Mouse (Mus musculus) layer of hippocampus, adult 6 months (tissue): Measurements from ENCODE around the gene Prkcg. TPM values are rescaled to one million over a fixed set of nuclear protein-coding genes. Genes with fewer than 3 reads are reported as not detected.

Source experiments
- long read RNA-seq, 2 experiments: library from polyadenylated mRNA; unstranded; transcript quantifications; one replicate each; pipeline ENCODE4 v2.0.0; 2019 to 2020
- polyA plus RNA-seq: library from polyadenylated mRNA; unstranded; fragments of <200 nt; fragmentation: Nextera tagmentation; gene quantifications from 2 replicates; pipeline ENCODE4 v1.2.3, GENCODE M21; 2021

Prkcg gene
- polyA plus RNA-seq: 249 and 307 TPM in 2 replicates
- long read RNA-seq, experiment 1, transcript Prkcg-201 (18 exons, 3,127 nt): major isoform, 152 of 240 reads
- long read RNA-seq, experiment 1, partial matches to known transcripts: 55 of 240 reads
- long read RNA-seq, experiment 1, other reads (novel, unspliced or antisense): 33 of 240 reads
- long read RNA-seq, experiment 2, transcript Prkcg-201 (18 exons, 3,127 nt): major isoform, 1,218 of 1,384 reads
- long read RNA-seq, experiment 2, transcript Prkcg-202 (17 exons, 2,119 nt): minor isoform, 7 of 1,384 reads
- long read RNA-seq, experiment 2, partial matches to known transcripts: 116 of 1,384 reads
- long read RNA-seq, experiment 2, other reads (novel, unspliced or antisense): 43 of 1,384 reads

DNA sequence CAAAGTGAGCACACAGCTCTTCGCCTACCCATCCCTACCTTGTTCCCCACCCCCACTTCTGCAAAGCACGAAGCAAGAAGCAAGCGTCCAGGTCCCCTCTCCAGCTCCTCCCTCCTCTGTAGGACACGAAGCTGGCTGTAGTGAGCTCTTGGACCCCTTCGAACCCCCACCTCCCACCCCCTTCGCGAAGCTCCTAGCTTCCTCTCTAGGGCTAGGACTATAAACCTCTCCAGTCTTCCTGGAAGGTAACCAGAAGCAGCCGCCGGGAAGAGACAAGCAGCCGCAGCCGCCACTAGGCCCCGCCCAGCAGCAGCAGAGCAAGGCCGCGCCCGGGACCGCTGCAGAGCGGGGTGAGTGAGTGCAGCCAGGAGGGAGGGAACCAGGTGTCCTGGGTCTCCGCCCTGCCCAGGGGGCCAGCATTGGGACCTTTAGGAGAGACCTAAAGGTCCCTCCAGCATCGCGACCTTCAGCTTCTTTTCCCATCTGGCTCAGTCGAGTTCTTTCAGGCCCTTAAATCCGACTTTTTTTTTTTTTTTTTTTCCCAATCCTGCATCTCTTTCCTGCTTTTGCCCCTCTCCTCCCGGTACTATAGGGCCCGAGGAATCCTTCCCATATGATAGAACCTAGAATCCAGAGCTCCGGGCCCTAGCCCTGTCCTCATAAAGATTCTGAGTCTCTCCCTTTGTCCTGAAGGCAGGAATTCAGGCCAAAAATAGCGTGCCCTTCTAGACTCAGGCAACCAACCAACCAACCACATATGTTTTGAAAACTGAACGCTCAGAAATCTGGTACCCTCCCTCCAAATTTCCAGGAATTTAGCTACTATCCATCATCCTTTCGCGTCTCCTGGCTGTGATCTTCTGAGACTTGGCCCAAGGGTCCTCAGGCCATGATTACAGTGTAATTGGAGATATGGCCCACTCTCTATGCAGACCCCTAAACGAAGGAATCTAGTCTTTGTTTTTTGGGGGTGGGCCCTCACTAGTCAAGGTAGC lies at the start of gene Prkcg, which contains the start of gene Myadm:
Gene Prkcg, plus strand, starts transcription at position 204 of the 995 bp plus-strand sequence.
Gene Myadm, plus strand, starts transcription at position 105 of the 995 bp plus-strand sequence.

DNA sequence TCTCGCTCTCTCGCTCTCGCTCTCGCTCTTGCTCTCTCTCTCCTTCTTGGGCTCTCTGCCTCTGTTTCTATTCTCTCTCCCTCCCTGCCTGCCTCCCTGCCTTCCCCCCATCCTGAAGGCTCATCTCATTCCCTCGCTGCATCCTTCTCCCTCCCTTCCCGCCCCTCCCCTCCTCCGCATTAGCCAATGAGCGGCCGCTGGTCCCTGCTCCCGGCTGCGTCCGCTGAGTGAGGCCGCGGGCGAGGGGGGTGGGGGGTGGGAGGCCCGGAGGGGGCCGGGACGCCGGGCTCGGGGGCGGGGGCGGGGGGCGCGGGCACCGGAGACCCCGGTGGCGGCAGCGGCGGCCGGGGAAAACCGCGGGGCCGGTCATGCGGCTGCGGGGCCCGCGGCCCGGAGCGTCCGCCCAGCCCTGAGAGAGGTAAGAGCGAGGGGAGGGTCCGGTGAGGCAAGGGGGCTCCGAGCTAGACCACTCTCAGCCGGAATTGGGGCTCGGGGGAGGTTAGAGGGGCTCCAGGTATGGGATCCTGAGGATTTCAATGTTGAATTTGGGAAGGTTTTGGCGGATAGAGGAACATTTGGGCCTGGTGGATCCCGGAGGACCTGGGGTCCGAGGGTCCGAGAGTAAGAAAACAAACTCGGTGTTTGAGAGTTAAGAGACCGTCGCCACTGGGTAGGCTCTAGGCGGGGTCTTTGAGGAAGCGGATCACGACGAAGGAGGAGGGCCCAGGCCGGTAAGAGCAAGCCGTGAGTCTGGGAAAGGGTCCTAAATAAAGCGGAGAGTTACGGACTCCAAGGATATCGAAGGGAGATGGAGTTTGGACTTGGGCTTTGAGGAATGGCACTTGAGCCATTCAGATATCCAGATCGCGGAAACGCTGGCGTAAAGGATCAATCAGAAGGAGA lies 43.9 kb downstream of the Prkcg start, which contains the start of gene Cacng7:
Gene Cacng7, plus strand, starts transcription at position 337 of the 903 bp plus-strand sequence.

Other genes with a start within 250 kb of the Prkcg start
- gene AU018091, start 120.0 kb upstream of the Prkcg start, polyA plus RNA-seq: not detected in 2 replicates
- 0.03 TPM in 1 of 2 replicates, not detected in the other for gene Nlrp12, start 39.4 kb upstream of the Prkcg start, polyA plus RNA-seq
- 38.8 and 45.1 TPM in 2 replicates for gene Myadm, start 99 bp upstream of the Prkcg start, polyA plus RNA-seq
- 5.6 and 7.9 TPM in 2 replicates for gene Cacng7, start 43.8 kb downstream of the Prkcg start, polyA plus RNA-seq
- gene Cacng8, start 101.5 kb downstream of the Prkcg start, polyA plus RNA-seq: 32.7 and 32.8 TPM in 2 replicates
- gene Cacng6, start 135.0 kb downstream of the Prkcg start, polyA plus RNA-seq: 1.1 and 1.6 TPM in 2 replicates
- 0.13 TPM in 1 of 2 replicates, not detected in the other for gene Tarm1, start 213.4 kb downstream of the Prkcg start, polyA plus RNA-seq